22 mouse cellular contexts compared by ENCODE assay signal in genomic region chr4:138958612-138959011, GRCm38 (mm10). TPM values are rescaled to one million over a fixed set of nuclear protein-coding genes. Genes with fewer than 3 reads are reported as not detected.
"Had no signal": no experiment of that assay in that cellular context is flagged by ENCODE, and none has a peak within 500 bp of the region (broad histone marks: within the 10 kb centered on the region; RNA-seq: fewer than 3 reads in every experiment).

No protein-coding gene starts in this region.

- H3K4me3 ChIP-seq: midbrain, embryonic 10.5 days; myocyte; neural tube, embryonic 13.5 days; neural tube, embryonic 15.5 days; stomach, embryonic 15.5 days had no signal

- H3K9me3 ChIP-seq: midbrain, embryonic 10.5 days; neural tube, embryonic 13.5 days; neural tube, embryonic 15.5 days; stomach, embryonic 15.5 days had no signal

- ATAC-seq: midbrain, embryonic 16.5 days had no signal

- H3K9ac ChIP-seq: lung, embryonic 14.5 days; neural tube, embryonic 13.5 days; neural tube, embryonic 15.5 days; stomach, embryonic 15.5 days had no signal

- H3K27ac ChIP-seq: midbrain, embryonic 10.5 days; neural tube, embryonic 13.5 days; neural tube, embryonic 15.5 days; stomach, embryonic 15.5 days; stomach, postnatal 0 days had no signal

- H3K4me1 ChIP-seq: midbrain, embryonic 10.5 days; neural tube, embryonic 13.5 days; neural tube, embryonic 15.5 days; stomach, embryonic 15.5 days had no signal

- DNase-seq: lung, adult 18-20 months; lung, embryonic 14.5 days; lung, postnatal 10 days; lung, postnatal 4 days; midbrain, embryonic 14.5 days; retina, postnatal 1 day; right cerebral cortex, postnatal 25 days; right cerebral cortex, postnatal 4 days; thymus, adult 2 months; thymus, postnatal 25 days; thymus, postnatal 4 days had no signal

- H3K36me3 ChIP-seq: midbrain, embryonic 10.5 days; neural tube, embryonic 13.5 days; neural tube, embryonic 15.5 days; stomach, embryonic 15.5 days had no signal

- H3K4me2 ChIP-seq: lung, embryonic 14.5 days; neural tube, embryonic 13.5 days; neural tube, embryonic 15.5 days; stomach, embryonic 15.5 days had no signal

- H3K27me3 ChIP-seq: neural tube, embryonic 13.5 days; neural tube, embryonic 15.5 days; stomach, embryonic 15.5 days had no signal

RNA-seq across cellular contexts. Expression of gene Rnf186, which starts 8.3 kb away (rescaled TPM):
- total RNA-seq: megakaryocyte, adult 5-6 weeks; megakaryocyte-erythroid progenitor cell, adult 5-6 weeks had no signal
- polyA plus RNA-seq: midbrain, embryonic 10.5 days; midbrain, embryonic 14.5 days; midbrain, embryonic 16.5 days; myocyte; neural tube, embryonic 11.5 days; neural tube, embryonic 13.5 days; neural tube, embryonic 15.5 days; testis, adult 2 months had no signal
